Mouse (Mus musculus): ENCODE data around the gene Setd6. TPM values are rescaled to one million over a fixed set of nuclear protein-coding genes. Genes with fewer than 3 reads are reported as not detected.

Setd6 gene
- polyA plus RNA-seq, 1 experiment from 2014 or later, result 18.6 TPM

- no peak for ATAC-seq (replicated peaks; ENCODE audit: insufficient number of reproducible peaks, low FRiP score, low TSS enrichment)
- H3K4me3 ChIP-seq (ENCODE audit: low read depth, low read length), result no peak overlapping the region
- no peak overlapping the region for H3K4me2 ChIP-seq
- 21% methylated on average over 6 of the region's 6 CpGs for WGBS (ENCODE audit: insufficient replicate concordance)
- H3K27me3 ChIP-seq (ENCODE audit: control insufficient read depth, insufficient read depth, low read length), result no peaks in the 10 kb centered on the region
- no peak overlapping the region for H3K9ac ChIP-seq (ENCODE audit: low read depth, low read length)
- no peaks in the 10 kb centered on the region for H3K9me3 ChIP-seq (replicated peaks; ENCODE audit: control insufficient read depth, low read length)
- H3K4me1 ChIP-seq (ENCODE audit: control insufficient read depth, insufficient read depth, low read length), result peaks cover 7% of the 10 kb centered on the region; the same call in 1 of the 2 replicates
- H3K36me3 ChIP-seq (ENCODE audit: control insufficient read depth, insufficient read depth, low read length), result peaks cover 37% of the 10 kb centered on the region
- H3K27ac ChIP-seq (ENCODE audit: low read depth, low read length), result no peak overlapping the region
Observed at GRCm38 (mm10) chr8:95760323-95760722, 44.6 kb downstream of the Setd6 start.

- H3K4me1 ChIP-seq (ENCODE audit: control insufficient read depth, insufficient read depth, low read length), result peaks cover 7% of the 10 kb centered on the region; the same call in 1 of the 2 replicates
- no peaks in the 10 kb centered on the region for H3K27me3 ChIP-seq (ENCODE audit: control insufficient read depth, insufficient read depth, low read length)
- H3K9me3 ChIP-seq (replicated peaks; ENCODE audit: control insufficient read depth, low read length), result no peaks in the 10 kb centered on the region
- H3K36me3 ChIP-seq (ENCODE audit: control insufficient read depth, insufficient read depth, low read length), result peaks cover 35% of the 10 kb centered on the region
- H3K4me3 ChIP-seq (ENCODE audit: low read depth, low read length), result no peak overlapping the region
- ATAC-seq (replicated peaks; ENCODE audit: insufficient number of reproducible peaks, low FRiP score, low TSS enrichment), result no peak
- no peak overlapping the region for H3K27ac ChIP-seq (ENCODE audit: low read depth, low read length)
- WGBS (ENCODE audit: insufficient replicate concordance), result 78% methylated on average over 1 of the region's 1 CpGs
- no peak overlapping the region for H3K9ac ChIP-seq (ENCODE audit: low read depth, low read length)
- no peak overlapping the region for H3K4me2 ChIP-seq
Observed at GRCm38 (mm10) chr8:95764133-95764532, 48.5 kb downstream of the Setd6 start.

Small RNAs within 50 kb of the gene (microRNA-seq; reads per million reads assigned to microRNA genes)
- 1.3 reads per million, percentile 17 among the genes with 10 or more reads in this experiment for gene Mir7073 (ENCODE audit: borderline number of aligned reads)

Other genes with a start within 250 kb of the Setd6 start
- 12.1 and 16.0 TPM in 2 replicates for gene Csnk2a2, start 225.8 kb upstream of the Setd6 start, polyA plus RNA-seq (2014; fragmentation: Nextera tagmentation; extraction: Ambion mirVana)
- 2.2 and 2.3 TPM in 2 replicates for gene Ccdc113, start 181.8 kb upstream of the Setd6 start, polyA plus RNA-seq (2014; fragmentation: Nextera tagmentation; extraction: Ambion mirVana)
- gene Prss54, start 139.5 kb upstream of the Setd6 start, polyA plus RNA-seq (2014; fragmentation: Nextera tagmentation; extraction: Ambion mirVana), result not detected in 2 replicates
- 19.5 and 20.1 TPM in 2 replicates for gene Gins3, start 82.4 kb upstream of the Setd6 start, polyA plus RNA-seq (2014; fragmentation: Nextera tagmentation; extraction: Ambion mirVana)
- gene Ndrg4, start 38.9 kb upstream of the Setd6 start, polyA plus RNA-seq (2014; fragmentation: Nextera tagmentation; extraction: Ambion mirVana), result 225 and 286 TPM in 2 replicates
- gene Cnot1, start 91.6 kb downstream of the Setd6 start, polyA plus RNA-seq (2014; fragmentation: Nextera tagmentation; extraction: Ambion mirVana), result 72.8 and 94.6 TPM in 2 replicates
- 337 and 363 TPM in 2 replicates for gene Sap18b, start 109.5 kb downstream of the Setd6 start, polyA plus RNA-seq (2014; fragmentation: Nextera tagmentation; extraction: Ambion mirVana)
- 11.8 and 12.4 TPM in 2 replicates for gene Slc38a7, start 137.7 kb downstream of the Setd6 start, polyA plus RNA-seq (2014; fragmentation: Nextera tagmentation; extraction: Ambion mirVana)
- gene Got2, start 172.7 kb downstream of the Setd6 start, polyA plus RNA-seq (2014; fragmentation: Nextera tagmentation; extraction: Ambion mirVana), result 132 and 141 TPM in 2 replicates